Mouse (Mus musculus) megakaryocyte, embryonic 14.5 days (primary cell): Measurements from ENCODE around the gene Ang2.

Experiments used
- FLI1 ChIP-seq: IDR thresholded peaks from 2 replicates; pipeline ENCODE4 v1.6.1; 2012; ENCODE audit warnings: low read length, inconsistent platforms, mixed read lengths
- GATA1 ChIP-seq: IDR thresholded peaks from 3 replicates; pipeline ENCODE4 v1.6.1; 2012; ENCODE audit warnings: mixed read lengths, low read length, inconsistent platforms, borderline replicate concordance

GRCm38 (mm10) chr14:51150206-51150831 lies 48.6 kb downstream of the Ang2 start:
- TF ChIP-seq GATA1 (no peak), FLI1 (no peak)
